Mouse (Mus musculus) ES-E14 (cell line): ENCODE measurements around the gene Tpmt. TPM values are rescaled to one million over a fixed set of nuclear protein-coding genes. Genes with fewer than 3 reads are reported as not detected.

Experiments used
- DNase-seq: peaks from one replicate; pipeline ENCODE4 v3.0.0-alpha.2; 2013; ENCODE audit warnings: low read depth, low spot score
- H3K27ac ChIP-seq: 2 replicates; pipeline ENCODE4 v1.5.1; 2012; ENCODE audit warnings: low read depth, mild to moderate bottlenecking, low read length, moderate library complexity, mixed read lengths; ENCODE audit not compliant: poor library complexity, insufficient read depth, severe bottlenecking
- H3K36me3 ChIP-seq: 2 replicates; pipeline ENCODE4 v1.6.1; 2012; ENCODE audit warnings: mild to moderate bottlenecking, low read length, moderate library complexity, mixed read lengths; ENCODE audit not compliant: control insufficient read depth, poor library complexity, insufficient read depth, severe bottlenecking
- H3K4me1 ChIP-seq, 2 experiments: fragments of 150-350 bp in 1 of 2; sonication (generic) in 1 of 2; 2 replicates each; pipeline ENCODE4 v1.6.1; 2012; ENCODE audit warnings: low read length in 2 of 2, mild to moderate bottlenecking in 1 of 2, mixed read lengths in 1 of 2; ENCODE audit not compliant: control insufficient read depth in 2 of 2, insufficient read depth in 2 of 2, poor library complexity in 1 of 2
- H3K4me3 ChIP-seq, 2 experiments: fragments of 150-350 bp in 1 of 2; sonication (generic) in 1 of 2; 2 replicates each; pipeline ENCODE4 v1.5.1; 2012; ENCODE audit warnings: low read length in 2 of 2, low read depth in 1 of 2, mild to moderate bottlenecking in 1 of 2, mixed read lengths in 1 of 2; ENCODE audit not compliant: insufficient read depth in 1 of 2, poor library complexity in 1 of 2, severe bottlenecking in 1 of 2
- H3K9ac ChIP-seq: 2 replicates; pipeline ENCODE4 v1.6.1; 2012; ENCODE audit warnings: low read depth, mild to moderate bottlenecking, low read length, mixed read lengths; ENCODE audit not compliant: poor library complexity, insufficient read depth, severe bottlenecking
- H3K9me3 ChIP-seq: fragments of 150-350 bp; sonication (generic); 2 replicates; pipeline ENCODE4 v1.6.1; 2012; ENCODE audit warnings: low read depth, mild to moderate bottlenecking, low read length; ENCODE audit not compliant: control insufficient read depth, insufficient read depth
- CHD2 ChIP-seq: IDR thresholded peaks from 2 replicates; pipeline ENCODE4 v1.6.1; 2014; ENCODE audit warnings: mild to moderate bottlenecking, low read depth, low read length, inconsistent platforms
- HCFC1 ChIP-seq: IDR thresholded peaks from 2 replicates; pipeline ENCODE4 v1.6.1; 2012; ENCODE audit warnings: low read length, inconsistent platforms, borderline replicate concordance; ENCODE audit not compliant: insufficient read depth
- MAFK ChIP-seq: IDR thresholded peaks from 2 replicates; pipeline ENCODE4 v1.6.1; 2014; ENCODE audit warnings: mild to moderate bottlenecking, low read depth, low read length, inconsistent platforms; ENCODE audit not compliant: insufficient read depth
- ZC3H11A ChIP-seq: IDR thresholded peaks from 2 replicates; pipeline ENCODE4 v1.6.1; 2012; ENCODE audit warnings: low read depth, mild to moderate bottlenecking, inconsistent platforms, low read length, borderline replicate concordance
- ZNF384 ChIP-seq: IDR thresholded peaks from 2 replicates; pipeline ENCODE4 v1.6.1; 2012; ENCODE audit warnings: low read depth, low read length, inconsistent platforms
- in situ Hi-C, 2 experiments: fragments of 600-800 bp; cut with MboI; formaldehyde crosslinking; loops; one replicate each; pipeline ENCODE4 v1.15.1; 2025; ENCODE audit warnings: low sequenced_read_pairs in 2 of 2, inconsistent platforms in 1 of 2; ENCODE audit not compliant: unreplicated experiment in 2 of 2
- total RNA-seq: library from RNA; depleted of rRNA; stranded (reverse); fragments of 300-350 nt; gene quantifications from 2 replicates; pipeline ENCODE4 v1.2.3, GENCODE M21; 2012

The Tpmt gene
- total RNA-seq, 1 experiment: 5.9 TPM

DNA sequence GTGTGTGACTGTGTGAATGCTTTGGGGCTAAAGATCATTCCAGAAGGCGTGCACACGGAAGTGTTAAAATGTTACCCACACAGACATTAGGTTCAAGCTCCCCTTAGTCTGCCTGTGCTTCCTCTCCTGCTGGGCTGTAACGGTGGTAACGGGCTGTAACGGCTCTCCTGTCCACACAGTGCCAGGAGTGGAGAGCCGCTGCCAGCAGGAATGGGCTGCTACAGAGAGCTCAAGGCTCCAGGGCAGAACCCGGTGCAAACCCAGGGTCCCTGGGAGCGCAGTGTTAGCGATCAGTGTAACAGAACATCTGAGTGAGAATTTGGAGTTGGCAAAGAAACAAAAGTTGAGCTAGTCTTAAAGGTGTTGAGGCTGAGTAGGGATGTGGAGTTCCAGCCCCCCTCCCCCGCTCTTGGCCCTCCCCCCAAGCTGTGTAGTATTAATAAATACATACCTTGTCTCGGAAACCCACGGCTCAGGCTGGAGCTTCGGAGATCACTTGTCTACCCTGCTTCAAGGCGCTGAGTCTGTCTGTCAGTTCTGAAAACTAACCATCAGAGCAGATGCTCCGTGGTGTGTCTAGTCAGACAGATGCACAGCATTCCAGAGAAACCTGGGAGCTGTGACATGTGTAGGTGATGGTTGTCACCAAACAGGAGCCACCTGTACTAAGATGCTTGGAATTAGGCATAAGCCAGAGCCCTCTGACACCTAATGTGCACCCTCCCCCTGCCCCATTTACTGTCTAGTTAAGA, 26.0 kb upstream of the Tpmt start:
- DNase-seq: no peak
- Histone ChIP-seq H3K9ac (no peak overlapping the region), H3K4me3 (no peak overlapping the region), H3K9me3 (no peaks in the 10 kb centered on the region), H3K27ac (no peak overlapping the region), H3K4me1 (no peaks in the 10 kb centered on the region), H3K36me3 (peaks cover 2% of the 10 kb centered on the region; the same call in 1 of the 2 replicates)
- in situ Hi-C loops: no loop called here
- TF ChIP-seq CHD2 (no peak), MAFK (no peak), ZC3H11A (no peak), HCFC1 (no peak), ZNF384 (no peak)

DNA sequence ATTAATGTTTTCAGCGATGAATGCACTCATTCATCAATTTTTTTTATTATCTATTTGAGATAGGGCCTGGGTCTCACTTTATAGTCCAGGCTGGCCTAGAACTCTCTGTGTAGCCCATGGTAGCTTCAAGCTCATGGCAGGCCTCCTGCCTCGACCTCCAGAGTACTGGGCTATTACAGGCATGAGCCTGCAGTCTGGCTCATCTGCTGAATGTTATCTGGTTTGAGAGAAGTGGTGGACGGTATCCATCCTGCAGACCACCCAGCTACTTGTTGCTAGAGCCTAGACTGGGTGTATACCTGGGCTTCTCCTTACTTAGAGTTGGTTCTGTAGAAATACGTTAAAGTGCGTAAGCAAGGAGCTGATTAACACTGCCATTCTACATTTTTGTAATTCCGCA, 22.5 kb upstream of the Tpmt start:
- H3K4me1 ChIP-seq: no peaks in the 10 kb centered on the region
- H3K4me3 ChIP-seq: no peak overlapping the region
- no peaks in the 10 kb centered on the region for H3K9me3 ChIP-seq
- DNase-seq: no peak
- no peak overlapping the region for H3K9ac ChIP-seq
- TF ChIP-seq ZNF384 (no peak), CHD2 (no peak), HCFC1 (no peak), ZC3H11A (no peak), MAFK (no peak)
- in situ Hi-C loops: no loop called here
- no peak overlapping the region for H3K27ac ChIP-seq
- H3K36me3 ChIP-seq: peaks cover 11% of the 10 kb centered on the region; the same call in 1 of the 2 replicates

DNA sequence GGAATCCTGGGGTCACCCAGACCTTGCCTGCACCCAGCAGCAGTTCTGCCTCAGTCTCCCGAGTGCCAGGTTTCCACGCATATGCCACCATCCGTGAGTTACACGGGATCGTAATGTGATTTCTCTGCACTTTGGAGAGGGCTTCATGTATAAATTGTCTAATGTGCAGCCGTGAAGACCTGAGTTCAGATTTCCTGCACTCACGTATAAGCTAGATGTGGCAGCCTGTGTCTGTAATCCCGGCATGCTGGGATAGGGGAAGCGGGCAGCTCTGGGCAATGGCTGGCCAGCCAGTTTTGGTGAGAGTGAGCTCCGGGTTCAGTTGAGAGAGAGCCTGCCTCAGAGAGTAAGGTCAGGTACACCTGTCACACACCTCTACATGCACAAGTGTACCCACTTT, 22.0 kb upstream of the Tpmt start:
- Histone ChIP-seq H3K9me3 (no peaks in the 10 kb centered on the region), H3K27ac (no peak overlapping the region), H3K9ac (no peak overlapping the region), H3K4me1 (no peaks in the 10 kb centered on the region), H3K4me3 (no peak overlapping the region), H3K36me3 (peaks cover 11% of the 10 kb centered on the region; the same call in 1 of the 2 replicates)
- in situ Hi-C loops: no loop called here
- TF ChIP-seq MAFK: no peak
- no peak for TF ChIP-seq ZC3H11A
- no peak for DNase-seq

DNA sequence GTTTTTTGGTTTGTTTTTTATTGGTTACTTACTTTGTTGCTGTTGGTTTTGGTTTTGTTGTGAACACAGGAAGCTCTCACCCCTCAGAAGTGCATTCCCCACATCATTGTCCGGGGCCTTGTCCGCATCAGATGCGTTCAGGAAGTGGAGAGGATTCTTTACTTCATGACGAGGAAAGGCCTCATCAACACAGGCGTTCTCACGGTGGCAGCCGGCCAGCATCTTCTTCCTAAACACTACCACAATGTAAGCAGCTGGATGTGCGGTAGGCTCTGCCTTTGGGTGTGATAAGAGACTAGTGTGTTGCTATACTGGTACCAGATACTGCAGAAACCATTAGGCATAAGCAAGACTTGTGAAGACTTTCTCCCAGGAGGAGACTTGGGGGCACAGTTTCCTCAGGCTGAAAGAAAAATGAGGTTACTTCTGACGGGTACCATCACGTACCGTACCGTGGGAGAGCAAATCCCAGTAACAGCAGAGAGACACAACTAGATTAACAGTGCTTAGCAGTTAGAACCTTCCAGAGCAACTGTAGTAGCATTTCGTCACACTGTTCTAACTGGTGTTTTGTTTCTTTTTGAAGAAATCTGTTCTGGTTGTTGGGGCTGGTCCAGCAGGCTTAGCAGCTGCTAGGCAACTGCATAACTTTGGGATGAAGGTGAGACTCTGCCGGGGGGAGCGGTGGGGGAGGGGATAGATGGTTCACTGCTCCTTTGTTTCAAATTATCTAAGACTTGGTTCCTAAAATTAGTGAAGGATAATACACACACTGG, 19.6 kb upstream of the Tpmt start:
- Histone ChIP-seq H3K27ac (no peak overlapping the region), H3K9me3 (no peaks in the 10 kb centered on the region), H3K36me3 (peaks cover 13% of the 10 kb centered on the region; the same call in 1 of the 2 replicates), H3K4me1 (no peaks in the 10 kb centered on the region), H3K4me3 (no peak overlapping the region), H3K9ac (no peak overlapping the region)
- DNase-seq: no peak
- TF ChIP-seq ZNF384 (no peak), HCFC1 (no peak), ZC3H11A (no peak), MAFK (no peak), CHD2 (no peak)
- in situ Hi-C loops: no loop called here
